Mouse (Mus musculus) thymus, adult 2 months (tissue): ENCODE measurements at regions not wholly inside any gene's neighbourhood (a gene's known extent, or its start where the extent isn't known, plus 50 kb on each side); places are given as distances from the start of the nearest gene placed in this dataset.

Experiments
- DNase-seq: peaks from one replicate; pipeline ENCODE4 v3.0.0; 2021
- H3K27ac ChIP-seq: fragments of 200-500 bp; 2 replicates; pipeline ENCODE4 v1.5.1; 2012; ENCODE audit warnings: low read length, control low read depth; ENCODE audit not compliant: control insufficient read depth, insufficient read depth
- H3K27me3 ChIP-seq: fragments of 200-500 bp; 2 replicates; pipeline ENCODE4 v1.6.1; 2012; ENCODE audit warnings: mild to moderate bottlenecking, low read length, moderate library complexity, mixed read lengths; ENCODE audit not compliant: control insufficient read depth, insufficient read depth
- H3K36me3 ChIP-seq: fragments of 200-500 bp; 2 replicates; pipeline ENCODE4 v1.6.1; 2012; ENCODE audit warnings: mild to moderate bottlenecking, low read length, moderate library complexity; ENCODE audit not compliant: control insufficient read depth, insufficient read depth
- H3K4me1 ChIP-seq: fragments of 200-500 bp; replicated peaks from 2 replicates; pipeline ENCODE4 v1.6.1; 2012; ENCODE audit warnings: low read length; ENCODE audit not compliant: control insufficient read depth, insufficient read depth
- H3K4me3 ChIP-seq: fragments of 200-500 bp; 2 replicates; pipeline ENCODE4 v1.5.1; 2012; ENCODE audit warnings: mild to moderate bottlenecking, low read length, control low read depth, moderate library complexity; ENCODE audit not compliant: control insufficient read depth, insufficient read depth
- CTCF ChIP-seq: fragments of 200-500 bp; IDR thresholded peaks from 2 replicates; pipeline ENCODE4 v1.5.1; 2012; ENCODE audit warnings: mild to moderate bottlenecking, control low read depth, low read length, moderate library complexity, borderline replicate concordance; ENCODE audit not compliant: control insufficient read depth, poor library complexity, insufficient read depth; ENCODE audit errors: extremely low read depth
- POLR2A ChIP-seq: fragments of 200-500 bp; IDR thresholded peaks from 2 replicates; pipeline ENCODE4 v1.6.1; 2012; ENCODE audit warnings: mild to moderate bottlenecking, low read length, control low read depth, moderate library complexity; ENCODE audit not compliant: control insufficient read depth, poor library complexity, insufficient read depth; ENCODE audit errors: extremely low read depth
- WGBS: fragments of 180-500 bp; shearing (Covaris S2); methylation state at CpG from one replicate; pipeline ENCODE4 v1.1.7; 2018; 5-methylcytosine and 5-hydroxymethylcytosine counted together

DNA sequence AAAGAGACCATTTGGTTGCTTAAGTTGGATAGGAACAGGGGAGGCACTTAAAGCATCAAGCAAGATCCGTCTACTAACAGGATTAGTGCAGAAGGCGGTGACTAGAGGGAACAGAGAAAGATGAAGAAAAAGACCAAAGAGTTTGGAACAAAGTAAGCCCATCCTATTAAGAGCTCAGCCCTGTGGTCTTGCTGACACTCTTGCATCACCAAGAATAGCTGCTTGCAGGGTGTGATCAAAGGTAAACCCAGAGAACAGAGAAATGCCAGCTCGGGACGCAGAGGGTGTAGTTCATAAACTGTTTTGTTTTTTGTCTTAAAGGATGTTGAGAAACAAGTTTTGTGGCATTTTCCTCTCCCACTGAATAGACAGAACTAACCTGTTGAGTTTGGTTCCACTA, 574.8 kb downstream of the Slc4a3 start:
- 93% methylated on average over 4 of the region's 4 CpGs for WGBS
- TF ChIP-seq POLR2A (no peak), CTCF (no peak)
- Histone ChIP-seq H3K27me3 (no peaks in the 10 kb centered on the region), H3K4me3 (no peak overlapping the region), H3K27ac (no peak overlapping the region), H3K36me3 (no peaks in the 10 kb centered on the region), H3K4me1 (no peaks in the 10 kb centered on the region)
- no peak for DNase-seq

DNA sequence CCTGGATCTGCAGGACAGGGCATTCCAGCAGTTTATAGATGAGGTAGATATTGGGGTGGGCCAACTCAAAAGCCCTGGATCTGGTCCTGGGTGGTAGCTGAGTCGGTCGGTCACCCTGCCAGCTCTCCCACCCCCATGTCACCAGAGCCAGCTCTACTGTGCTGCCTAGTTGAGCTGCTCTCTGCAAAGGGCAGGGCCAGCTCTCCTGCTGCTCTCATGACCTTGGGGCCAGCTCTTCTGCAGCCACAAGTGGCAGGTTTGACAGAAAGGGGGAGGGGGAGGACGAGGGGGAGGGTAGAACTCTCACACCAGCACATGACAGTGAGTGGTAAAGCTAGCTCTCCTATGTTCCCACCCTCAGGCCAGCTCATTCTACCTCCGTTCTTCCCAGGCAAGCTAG, 584.3 kb downstream of the Slc4a3 start:
- WGBS: 68% methylated on average over 4 of the region's 4 CpGs
- H3K27me3 ChIP-seq: no peaks in the 10 kb centered on the region
- no peak for DNase-seq
- TF ChIP-seq CTCF (no peak), POLR2A (no peak)
- no peak overlapping the region for H3K27ac ChIP-seq
- H3K4me1 ChIP-seq: no peaks in the 10 kb centered on the region
- no peak overlapping the region for H3K4me3 ChIP-seq
- H3K36me3 ChIP-seq: no peaks in the 10 kb centered on the region

DNA sequence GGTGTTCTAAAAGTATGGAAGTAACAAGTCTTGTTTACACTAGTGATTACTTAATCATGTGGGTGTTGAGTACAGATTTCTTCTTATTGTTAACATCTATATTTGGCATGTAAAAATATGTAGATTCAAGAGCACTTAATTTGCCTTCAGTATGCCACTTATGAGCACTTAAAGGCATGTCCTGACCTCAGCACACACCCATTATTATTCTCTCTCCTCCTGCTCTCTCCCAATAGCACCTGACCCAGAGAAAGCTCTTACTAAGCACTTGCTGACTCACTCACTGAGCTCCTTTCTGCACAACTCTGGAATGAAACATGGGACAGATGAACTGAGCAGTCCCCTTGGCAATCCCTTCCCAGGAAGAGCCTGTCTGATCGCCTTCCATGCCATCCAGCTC, 590.7 kb downstream of the Slc4a3 start:
- Histone ChIP-seq H3K4me3 (no peak overlapping the region), H3K27ac (no peak overlapping the region), H3K36me3 (no peaks in the 10 kb centered on the region), H3K4me1 (no peaks in the 10 kb centered on the region), H3K27me3 (no peaks in the 10 kb centered on the region)
- 86% methylated on average over 1 of the region's 1 CpGs for WGBS
- TF ChIP-seq CTCF (no peak), POLR2A (no peak)
- DNase-seq: no peak

DNA sequence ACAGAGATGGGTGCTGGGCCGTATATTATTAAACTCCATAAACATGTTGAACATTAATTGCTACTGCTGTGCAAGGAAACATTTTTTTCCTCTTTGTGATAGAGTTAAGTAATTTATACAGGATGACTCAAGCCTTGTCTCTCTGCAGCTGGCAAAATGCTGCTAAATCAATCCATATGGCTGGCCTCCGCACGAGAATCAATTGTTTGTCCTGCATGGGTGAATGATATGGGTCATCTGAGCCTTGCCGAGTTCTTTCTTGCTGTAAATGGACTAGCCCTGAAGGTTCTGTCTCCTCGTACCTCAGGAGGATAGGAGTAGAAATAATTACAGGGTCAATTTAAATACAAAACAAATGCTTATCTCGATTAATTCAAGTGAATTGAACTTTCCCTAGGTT, 591.6 kb downstream of the Slc4a3 start:
- no peak overlapping the region for H3K27ac ChIP-seq
- WGBS: 93% methylated on average over 6 of the region's 6 CpGs
- H3K4me3 ChIP-seq: no peak overlapping the region
- no peak for TF ChIP-seq POLR2A
- TF ChIP-seq CTCF: no peak
- no peaks in the 10 kb centered on the region for H3K4me1 ChIP-seq
- no peaks in the 10 kb centered on the region for H3K27me3 ChIP-seq
- H3K36me3 ChIP-seq: no peaks in the 10 kb centered on the region
- DNase-seq: no peak

DNA sequence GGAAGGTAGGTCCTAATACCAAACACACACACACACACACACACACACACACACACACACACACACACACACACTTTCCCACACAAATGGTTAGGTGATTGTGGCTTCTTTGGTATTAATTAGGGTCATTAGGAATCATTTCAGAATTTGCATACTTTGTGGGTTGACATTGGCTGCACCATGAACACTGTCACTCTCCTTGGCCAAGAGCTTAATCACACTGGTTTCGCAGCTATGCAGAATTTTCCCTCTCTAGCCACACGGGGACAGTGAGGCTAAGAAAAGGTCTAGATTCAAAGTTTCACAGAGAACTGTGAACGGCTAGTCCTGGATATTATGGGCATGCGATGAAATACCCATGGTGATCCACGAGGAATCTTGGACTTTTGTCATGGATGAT, 597.5 kb downstream of the Slc4a3 start:
- DNase-seq: no peak
- Histone ChIP-seq H3K27ac (no peak overlapping the region), H3K36me3 (no peaks in the 10 kb centered on the region), H3K27me3 (no peaks in the 10 kb centered on the region), H3K4me1 (no peaks in the 10 kb centered on the region), H3K4me3 (no peak overlapping the region)
- 80% methylated on average over 5 of the region's 5 CpGs for WGBS
- TF ChIP-seq POLR2A: no peak
- no peak for TF ChIP-seq CTCF

DNA sequence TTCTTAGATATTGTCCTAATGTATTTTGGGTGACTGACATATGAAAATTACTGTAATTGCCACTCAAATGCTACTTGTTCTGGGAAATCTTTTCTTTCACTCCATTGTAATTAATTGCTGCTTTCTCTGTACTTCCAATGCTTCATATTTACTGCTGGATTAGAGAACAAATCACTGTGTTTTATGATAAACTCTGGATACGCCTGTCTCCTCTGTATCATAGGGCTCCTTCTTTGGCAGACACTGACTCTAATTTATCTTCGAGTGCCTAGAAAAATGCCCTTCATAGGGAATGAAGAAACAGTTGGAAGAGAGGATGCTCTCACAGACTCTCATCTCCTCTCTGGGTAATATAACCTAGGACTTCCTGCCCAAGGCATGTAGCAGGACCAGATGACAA, 602.9 kb downstream of the Slc4a3 start:
- Histone ChIP-seq H3K27ac (no peak overlapping the region), H3K4me3 (no peak overlapping the region), H3K4me1 (no peaks in the 10 kb centered on the region), H3K36me3 (no peaks in the 10 kb centered on the region), H3K27me3 (no peaks in the 10 kb centered on the region)
- TF ChIP-seq CTCF (no peak), POLR2A (no peak)
- no peak for DNase-seq
- WGBS: 92% methylated on average over 2 of the region's 2 CpGs

DNA sequence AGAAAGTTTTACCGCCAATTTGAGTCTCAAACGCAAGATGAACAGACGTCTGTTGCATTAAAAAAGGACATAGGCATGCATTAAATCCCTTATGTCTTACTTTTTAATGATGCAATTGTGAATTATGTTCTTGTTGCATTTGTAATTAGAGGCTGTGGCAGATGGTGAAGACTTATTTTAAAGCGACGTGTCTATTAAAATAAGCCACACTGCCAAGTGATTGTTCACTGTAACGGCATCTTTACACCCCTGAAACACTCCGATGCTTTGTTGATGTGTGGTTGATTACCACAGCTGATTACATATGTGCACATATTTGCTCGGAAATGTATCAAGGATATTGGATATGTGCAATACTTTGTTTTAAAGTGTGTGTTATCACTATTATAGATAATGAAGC, 610.2 kb downstream of the Slc4a3 start:
- H3K27me3 ChIP-seq: no peaks in the 10 kb centered on the region
- H3K4me1 ChIP-seq: no peaks in the 10 kb centered on the region
- no peak for TF ChIP-seq POLR2A
- TF ChIP-seq CTCF: no peak
- no peaks in the 10 kb centered on the region for H3K36me3 ChIP-seq
- no peak overlapping the region for H3K27ac ChIP-seq
- DNase-seq: no peak
- 85% methylated on average over 8 of the region's 8 CpGs for WGBS
- H3K4me3 ChIP-seq: no peak overlapping the region
